Mouse (Mus musculus) fat pad, adult 2 months (tissue): ENCODE data around the gene Tymp.

ENCODE experiments used
- DNase-seq: peaks from one replicate; pipeline ENCODE4 v3.0.0-alpha.2; 2011; ENCODE audit warnings: low read depth, low spot score; ENCODE audit errors: extremely low read depth

Gene Tymp

GRCm38 (mm10) chr15:89374340-89374739 lies 2.5 kb downstream of the Tymp start:
- no peak for DNase-seq

GRCm38 (mm10) chr15:89373762-89374248 lies 3.0 kb downstream of the Tymp start, which contains the start of gene Sco2:
TSS of gene Sco2 (minus strand) at chr15:89373846.
- no peak for DNase-seq

- DNase-seq, result no peak
These were observed 3.6 kb downstream of the Tymp start for GRCm38 (mm10) chr15:89373027-89373761.

GRCm38 (mm10) chr15:89372536-89372935 lies 4.3 kb downstream of the Tymp start:
- DNase-seq, result no peak

GRCm38 (mm10) chr15:89372068-89372467 lies 4.8 kb downstream of the Tymp start:
- DNase-seq, result no peak

- DNase-seq, result no peak
These were observed 11.7 kb downstream of the Tymp start for GRCm38 (mm10) chr15:89365141-89365551.

- peak; percentile 95 for DNase-seq
These were observed 13.8 kb downstream of the Tymp start for GRCm38 (mm10) chr15:89363051-89363450.

GRCm38 (mm10) chr15:89358784-89359183 lies 18.1 kb downstream of the Tymp start:
- DNase-seq, result no peak

GRCm38 (mm10) chr15:89356372-89356771 lies 20.5 kb downstream of the Tymp start:
- DNase-seq, result no peak

GRCm38 (mm10) chr15:89355241-89356187 lies 21.3 kb downstream of the Tymp start, which contains the start of the genes Lmf2 and Ncaph2:
TSS of gene Lmf2 (minus strand) at chr15:89355659.
TSS of gene Ncaph2 (plus strand) at chr15:89355719.
- DNase-seq, result no peak

GRCm38 (mm10) chr15:89354455-89354854 lies 22.4 kb downstream of the Tymp start:
- no peak for DNase-seq

- DNase-seq, result no peak
These were observed 23.0 kb downstream of the Tymp start for GRCm38 (mm10) chr15:89353837-89354236.

- DNase-seq, result no peak
These were observed 24.0 kb downstream of the Tymp start for GRCm38 (mm10) chr15:89352795-89353194.

- DNase-seq, result no peak
These were observed 24.8 kb downstream of the Tymp start for GRCm38 (mm10) chr15:89352054-89352453.

GRCm38 (mm10) chr15:89351302-89351701 lies 25.5 kb downstream of the Tymp start:
- no peak for DNase-seq

- DNase-seq, result no peak
These were observed 26.4 kb downstream of the Tymp start for GRCm38 (mm10) chr15:89350447-89350846.

GRCm38 (mm10) chr15:89343325-89343724 lies 33.5 kb downstream of the Tymp start:
- no peak for DNase-seq

GRCm38 (mm10) chr15:89341678-89342077 lies 35.2 kb downstream of the Tymp start:
- DNase-seq, result no peak

- no peak for DNase-seq
These were observed 36.7 kb downstream of the Tymp start for GRCm38 (mm10) chr15:89340136-89340535.

GRCm38 (mm10) chr15:89339696-89340095 lies 37.1 kb downstream of the Tymp start:
- no peak for DNase-seq

- no peak for DNase-seq
These were observed 40.4 kb downstream of the Tymp start for GRCm38 (mm10) chr15:89336422-89336821.
